Comparison of ENCODE assay signal across 8 mouse cellular contexts in the genomic region with DNA sequence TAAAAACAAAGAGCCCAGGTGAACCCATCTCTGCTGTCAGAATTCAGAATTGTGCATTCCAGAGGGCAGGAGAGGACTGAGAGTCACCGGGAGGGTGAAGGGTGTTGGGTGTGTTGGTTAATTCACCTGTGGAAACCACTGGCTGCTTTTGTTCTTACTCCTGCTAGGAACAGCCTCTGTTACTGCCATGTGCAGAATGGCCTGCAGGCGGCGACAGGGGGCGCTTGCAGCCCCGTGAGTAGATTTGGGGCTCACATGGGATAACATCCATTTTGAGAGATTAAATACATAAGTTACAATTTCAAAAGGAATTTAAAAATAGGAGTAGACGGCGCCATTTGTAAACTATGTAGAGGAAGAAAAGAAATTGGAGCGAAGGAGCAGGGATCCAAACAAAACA. TPM values are rescaled to one million over a fixed set of nuclear protein-coding genes. Genes with fewer than 3 reads are reported as not detected.
A peak's percentile ranks its signal among the peaks of the same experiment; 100 is the strongest.
DNase-seq lines count a peak whose midpoint lies in the region; ATAC-seq lines count a peak whose summit lies in the region.

No protein-coding gene starts in this region.

- no peaks in the 10 kb centered on the region for H3K9me3 ChIP-seq in hindbrain, embryonic 10.5 days
- no peaks in the 10 kb centered on the region for H3K9me3 ChIP-seq in hindbrain, embryonic 16.5 days (ENCODE audit: control insufficient read depth, low read length)

- H3K36me3 ChIP-seq in hindbrain, embryonic 10.5 days, result no peaks in the 10 kb centered on the region
- H3K36me3 ChIP-seq in hindbrain, embryonic 16.5 days (ENCODE audit: control insufficient read depth, insufficient read depth, low read length), result no peaks in the 10 kb centered on the region

- no peak overlapping the region for H3K4me3 ChIP-seq in hindbrain, embryonic 10.5 days
- H3K4me3 ChIP-seq in hindbrain, embryonic 16.5 days (ENCODE audit: low read length), result no peak overlapping the region

- DNase-seq in hindbrain, embryonic 10.5 days (ENCODE audit: low spot score), result peak; percentile 8
- DNase-seq in CD8-positive naive resting alpha-beta T cell, adult 2 months (ENCODE audit: low read depth in 2 of 2, low spot score in 2 of 2), result peak; percentile 37 to 56
- peak; percentile 35 to 67 for DNase-seq in adrenal gland, postnatal 36 days
- DNase-seq in natural killer cell, adult 2 months (ENCODE audit: low spot score in 2 of 2), result peak; percentile 49 to 51
- DNase-seq in frontal cortex, postnatal 25 days (ENCODE audit: low spot score in 2 of 2), result no peak
- DNase-seq in Muller cell, postnatal 12 days (ENCODE audit: inconsistent ontology term), result no peak

- H3K27ac ChIP-seq in hindbrain, embryonic 10.5 days, result no peak overlapping the region
- H3K27ac ChIP-seq in hindbrain, embryonic 16.5 days (ENCODE audit: low read depth, low read length), result no peak overlapping the region

- WGBS in hindbrain, embryonic 10.5 days, result 34% methylated on average over 8 of the region's 8 CpGs
- 34% methylated on average over 8 of the region's 8 CpGs for WGBS in hindbrain, embryonic 16.5 days

- H3K4me2 ChIP-seq in hindbrain, embryonic 16.5 days (ENCODE audit: low read length), result no peak overlapping the region

- no peaks in the 10 kb centered on the region for H3K27me3 ChIP-seq in hindbrain, embryonic 10.5 days (ENCODE audit: insufficient read depth, poor library complexity, severe bottlenecking)
- no peaks in the 10 kb centered on the region for H3K27me3 ChIP-seq in hindbrain, embryonic 16.5 days (replicated peaks; ENCODE audit: control insufficient read depth, insufficient read depth, low read length)

- no peak for ATAC-seq in hindbrain, embryonic 16.5 days
- no peak for ATAC-seq in erythroid progenitor cell, adult 5-6 weeks (replicated peaks; ENCODE audit: low FRiP score, poor library complexity, severe bottlenecking)

- no peaks in the 10 kb centered on the region for H3K4me1 ChIP-seq in hindbrain, embryonic 10.5 days (replicated peaks)
- H3K4me1 ChIP-seq in hindbrain, embryonic 16.5 days (ENCODE audit: control insufficient read depth, insufficient read depth, low read depth, low read length), result no peaks in the 10 kb centered on the region

- no peak overlapping the region for H3K9ac ChIP-seq in hindbrain, embryonic 16.5 days (ENCODE audit: low read depth, low read length)

RNA-seq across cellular contexts. Expression of a gene that starts 13.6 kb away (rescaled TPM):
- 0.18 TPM in 1 of 2 replicates, not detected in the other for polyA plus RNA-seq in hindbrain, embryonic 10.5 days (2016; fragmentation: Nextera tagmentation; extraction: Ambion mirVana)
- polyA plus RNA-seq in hindbrain, embryonic 16.5 days (2015; fragmentation: Nextera tagmentation; extraction: Ambion mirVana), result not detected in 2 replicates
- total RNA-seq in adrenal gland, postnatal 36 days (2021), result under 1 TPM; 0.17 to 0.20 TPM
- 1.7 and 2.5 TPM in 2 replicates for total RNA-seq in erythroid progenitor cell, adult 5-6 weeks (2015; ENCODE audit: low replicate concordance)
- total RNA-seq in erythroid progenitor cell, adult 5-6 weeks (2017; ENCODE audit: low replicate concordance), result 1.4 TPM in 1 of 2 replicates, not detected in the other

RNA-seq across cellular contexts. Expression of a gene that starts 30.8 kb away (rescaled TPM):
- polyA plus RNA-seq in hindbrain, embryonic 10.5 days (2016; fragmentation: Nextera tagmentation; extraction: Ambion mirVana), result 0.50 TPM in 1 of 2 replicates, not detected in the other
- polyA plus RNA-seq in hindbrain, embryonic 16.5 days (2015; fragmentation: Nextera tagmentation; extraction: Ambion mirVana), result 1.9 and 2.1 TPM in 2 replicates
- total RNA-seq in adrenal gland, postnatal 36 days (2021), result not detected
- not detected in 2 replicates for total RNA-seq in erythroid progenitor cell, adult 5-6 weeks (2015; ENCODE audit: low replicate concordance)
- not detected in 2 replicates for total RNA-seq in erythroid progenitor cell, adult 5-6 weeks (2017; ENCODE audit: low replicate concordance)

RNA-seq across cellular contexts. Expression of a gene that starts 47.6 kb away (rescaled TPM):
- polyA plus RNA-seq in hindbrain, embryonic 10.5 days (2016; fragmentation: Nextera tagmentation; extraction: Ambion mirVana), result 0.09 and 0.12 TPM in 2 replicates
- 2.1 TPM in 2 replicates for polyA plus RNA-seq in hindbrain, embryonic 16.5 days (2015; fragmentation: Nextera tagmentation; extraction: Ambion mirVana)
- total RNA-seq in adrenal gland, postnatal 36 days (2021), result 100 to 1,000 TPM; 231 to 623 TPM
- total RNA-seq in erythroid progenitor cell, adult 5-6 weeks (2015; ENCODE audit: low replicate concordance), result 128 and 134 TPM in 2 replicates
- 69.4 and 132 TPM in 2 replicates for total RNA-seq in erythroid progenitor cell, adult 5-6 weeks (2017; ENCODE audit: low replicate concordance)

Comparison
In these comparisons a context has a peak if more than half of its experiments do, and no peak if none do; other contexts are left out.
1. DNase-seq: peak in hindbrain, embryonic 10.5 days (single experiment), CD8-positive naive resting alpha-beta T cell, adult 2 months (2 of 2), adrenal gland, postnatal 36 days (2 of 2) and natural killer cell, adult 2 months (2 of 2); none in frontal cortex, postnatal 25 days (0 of 2) and Muller cell, postnatal 12 days (single experiment).